ENCODE assay signal across 8 mouse cellular contexts in genomic region chr1:182408243-182408642, GRCm38 (mm10). TPM values are rescaled to one million over a fixed set of nuclear protein-coding genes. Genes with fewer than 3 reads are reported as not detected.
DNase-seq lines count a peak whose midpoint lies in the region; ATAC-seq and TF ChIP-seq lines count a peak whose summit lies in the region.

No protein-coding gene starts in this region.

- ATAC-seq in heart, embryonic 14.5 days (ENCODE audit: insufficient number of reproducible peaks, insufficient read depth, low FRiP score, low read depth), result no peak
- ATAC-seq in stomach, embryonic 14.5 days (ENCODE audit: insufficient number of reproducible peaks, insufficient read depth, low FRiP score, low read depth), result no peak

- DNase-seq in heart, postnatal 10 days, result no peak
- no peak for DNase-seq in limb, embryonic 10.5 days (ENCODE audit: low spot score)
- no peak for DNase-seq in urinary bladder, postnatal 36 days (ENCODE audit: low spot score in 2 of 2)
- DNase-seq in adrenal gland, adult (ENCODE audit: inconsistent age in 2 of 2, low spot score in 1 of 2), result no peak

- no peaks in the 10 kb centered on the region for H3K36me3 ChIP-seq in heart, embryonic 14.5 days (ENCODE audit: control insufficient read depth, insufficient read depth, low read length)
- H3K36me3 ChIP-seq in E14TG2a.4 (ENCODE audit: insufficient read depth, low read length), result no peaks in the 10 kb centered on the region
- no peaks in the 10 kb centered on the region for H3K36me3 ChIP-seq in limb, embryonic 10.5 days
- H3K36me3 ChIP-seq in stomach, embryonic 14.5 days (ENCODE audit: control insufficient read depth, insufficient read depth, low read length), result no peaks in the 10 kb centered on the region

- peaks cover 3 to 38% of the 10 kb centered on the region in 2 experiments for H3K4me1 ChIP-seq in heart, embryonic 14.5 days (ENCODE audit: control insufficient read depth in 2 of 2, insufficient read depth in 2 of 2, low read length in 2 of 2)
- peaks cover 15% of the 10 kb centered on the region for H3K4me1 ChIP-seq in E14TG2a.4 (replicated peaks; ENCODE audit: low read depth, low read length)
- H3K4me1 ChIP-seq in cortical plate, adult 2 months (ENCODE audit: control insufficient read depth, insufficient read depth, low read length), result peaks cover 1% of the 10 kb centered on the region
- H3K4me1 ChIP-seq in limb, embryonic 10.5 days, result peaks cover 41% of the 10 kb centered on the region
- peaks cover 14% of the 10 kb centered on the region; the same call in 1 of the 2 replicates for H3K4me1 ChIP-seq in stomach, embryonic 14.5 days (ENCODE audit: control insufficient read depth, insufficient read depth, low read length)

- H3K27me3 ChIP-seq in heart, embryonic 14.5 days (ENCODE audit: control insufficient read depth, insufficient read depth, low read length), result no peaks in the 10 kb centered on the region
- H3K27me3 ChIP-seq in E14TG2a.4 (ENCODE audit: insufficient read depth, low read length), result no peaks in the 10 kb centered on the region
- no peaks in the 10 kb centered on the region for H3K27me3 ChIP-seq in limb, embryonic 10.5 days (ENCODE audit: low read depth, poor library complexity, severe bottlenecking)
- H3K27me3 ChIP-seq in stomach, embryonic 14.5 days (ENCODE audit: control insufficient read depth, insufficient read depth, low read length), result no peaks in the 10 kb centered on the region

- H3K27ac ChIP-seq in heart, embryonic 14.5 days (replicated peaks in 1 of 2; ENCODE audit: control insufficient read depth in 1 of 2, insufficient read depth in 1 of 2, low read depth in 2 of 2, low read length in 2 of 2), result peak overlapping the region; percentile 70 to 83
- peak overlapping the region; percentile 51 for H3K27ac ChIP-seq in cortical plate, adult 2 months (ENCODE audit: insufficient read depth, low read length)
- H3K27ac ChIP-seq in limb, embryonic 10.5 days, result peak overlapping the region; percentile 99
- peak overlapping the region; percentile 68 for H3K27ac ChIP-seq in stomach, embryonic 14.5 days (ENCODE audit: low read length)

- peak overlapping the region; percentile 88 for H3K4me2 ChIP-seq in heart, embryonic 14.5 days (ENCODE audit: low read length)
- H3K4me2 ChIP-seq in stomach, embryonic 14.5 days (replicated peaks; ENCODE audit: low read depth, low read length), result peak overlapping the region; percentile 58

- H3K9me3 ChIP-seq in heart, embryonic 14.5 days (ENCODE audit: control insufficient read depth, low read length), result no peaks in the 10 kb centered on the region
- H3K9me3 ChIP-seq in E14TG2a.4 (ENCODE audit: low read length), result no peaks in the 10 kb centered on the region
- H3K9me3 ChIP-seq in limb, embryonic 10.5 days (replicated peaks), result no peaks in the 10 kb centered on the region
- no peaks in the 10 kb centered on the region for H3K9me3 ChIP-seq in stomach, embryonic 14.5 days (ENCODE audit: control insufficient read depth, low read depth, low read length)

- intact Hi-C loops in heart, postnatal 10 days (cut with DNase I), result loop anchor here (2.0 kb wide), 1 partner anchor 67 kb away; the partner anchor contains the start of gene Fbxo28

- no peak for TF ChIP-seq POLR2A in cortical plate, adult 2 months (IDR thresholded peaks at IDR 0.05; ENCODE audit: extremely low read depth, insufficient read depth, low read length)

- peak overlapping the region; percentile 77 for H3K9ac ChIP-seq in heart, embryonic 14.5 days (ENCODE audit: low read length)
- H3K9ac ChIP-seq in stomach, embryonic 14.5 days (replicated peaks; ENCODE audit: low read depth, low read length), result peak overlapping the region; percentile 48

- TF ChIP-seq CTCF in E14TG2a.4 (conservative IDR thresholded peaks at IDR 0.05; ENCODE audit: low read length), result no peak
- no peak for TF ChIP-seq CTCF in cortical plate, adult 2 months (IDR thresholded peaks at IDR 0.05; ENCODE audit: extremely low read depth, insufficient read depth, low read length)

- peak overlapping the region; percentile 89 to 93 for H3K4me3 ChIP-seq in heart, embryonic 14.5 days (ENCODE audit: control insufficient read depth in 1 of 2, insufficient read depth in 1 of 2, low read depth in 1 of 2, low read length in 2 of 2)
- H3K4me3 ChIP-seq in E14TG2a.4 (replicated peaks; ENCODE audit: low read length), result peak overlapping the region; percentile 90
- peak overlapping the region; percentile 56 for H3K4me3 ChIP-seq in cortical plate, adult 2 months (ENCODE audit: insufficient read depth, low read length)
- H3K4me3 ChIP-seq in limb, embryonic 10.5 days, result peak overlapping the region; percentile 94
- H3K4me3 ChIP-seq in stomach, embryonic 14.5 days (ENCODE audit: low read depth, low read length), result peak overlapping the region; percentile 77

- 4% methylated on average over 13 of the region's 13 CpGs for WGBS in heart, embryonic 14.5 days
- 7% methylated on average over 13 of the region's 13 CpGs for WGBS in limb, embryonic 10.5 days
- 6% methylated on average over 13 of the region's 13 CpGs for WGBS in stomach, embryonic 14.5 days

RNA-seq across cellular contexts. Expression of gene Trp53bp2, which starts 0.7 kb away (rescaled TPM):
- 14.4 and 16.9 TPM in 2 replicates for polyA plus RNA-seq in heart, embryonic 14.5 days (2014; fragmentation: Nextera tagmentation; extraction: Ambion mirVana)
- 10 to 100 TPM; 17.2 to 20.3 TPM for total RNA-seq in heart, postnatal 10 days (2021)
- polyA plus RNA-seq in cortical plate, adult 2 months (2012; rRNA removed), result 13.4 and 14.0 TPM in 2 replicates
- polyA plus RNA-seq in limb, embryonic 10.5 days (2016; fragmentation: Nextera tagmentation; extraction: Ambion mirVana), result 34.3 and 37.1 TPM in 2 replicates
- polyA plus RNA-seq in stomach, embryonic 14.5 days (2014; fragmentation: Nextera tagmentation; extraction: Ambion mirVana), result 25.9 and 27.3 TPM in 2 replicates
